Mouse (Mus musculus) limb, embryonic 14.5 days (tissue): ENCODE measurements around the gene Cyp19a1. TPM values are rescaled to one million over a fixed set of nuclear protein-coding genes. Genes with fewer than 3 reads are reported as not detected.

Experiments
- ATAC-seq: fragments of 200-750 bp; cut with Nextera tagmentation; 2 replicates; pipeline ENCODE4 v1.8.0; 2017; ENCODE audit warnings: low read depth, moderate number of reproducible peaks, moderate TSS enrichment; ENCODE audit not compliant: low FRiP score
- DNase-seq: peaks from one replicate; pipeline ENCODE4 v3.0.0-alpha.2; 2015; ENCODE audit warnings: low spot score
- H3K27ac ChIP-seq: fragments of 300-500 bp; sonication (generic); replicated peaks from 2 replicates; pipeline ENCODE4 v1.5.1; 2014; ENCODE audit warnings: low read depth, mild to moderate bottlenecking, low read length, moderate library complexity, mixed read lengths
- H3K27me3 ChIP-seq: fragments of 300-500 bp; sonication (generic); 2 replicates; pipeline ENCODE4 v1.6.1; 2014; ENCODE audit warnings: low read length, mixed read lengths; ENCODE audit not compliant: control insufficient read depth, insufficient read depth
- H3K36me3 ChIP-seq: fragments of 300-500 bp; sonication (generic); 2 replicates; pipeline ENCODE4 v1.6.1; 2014; ENCODE audit warnings: mild to moderate bottlenecking, low read length, moderate library complexity, mixed read lengths; ENCODE audit not compliant: control insufficient read depth, insufficient read depth
- H3K4me1 ChIP-seq: fragments of 300-500 bp; sonication (generic); 2 replicates; pipeline ENCODE4 v1.6.1; 2014; ENCODE audit warnings: antibody characterized with exemption, low read length, mixed read lengths; ENCODE audit not compliant: control insufficient read depth, insufficient read depth
- H3K4me2 ChIP-seq: fragments of 300-500 bp; sonication (generic); replicated peaks from 2 replicates; pipeline ENCODE4 v1.6.1; 2014; ENCODE audit warnings: low read depth, mild to moderate bottlenecking, low read length, moderate library complexity; ENCODE audit not compliant: severe bottlenecking
- H3K4me3 ChIP-seq: fragments of 300-500 bp; sonication (generic); replicated peaks from 2 replicates; pipeline ENCODE4 v1.5.1; 2014; ENCODE audit warnings: low read length
- H3K9ac ChIP-seq: fragments of 300-500 bp; sonication (generic); 2 replicates; pipeline ENCODE4 v1.6.1; 2014; ENCODE audit warnings: mild to moderate bottlenecking, low read depth, low read length, moderate library complexity; ENCODE audit not compliant: severe bottlenecking
- H3K9me3 ChIP-seq: fragments of 300-500 bp; sonication (generic); 2 replicates; pipeline ENCODE4 v1.6.1; 2016; ENCODE audit warnings: low read length; ENCODE audit not compliant: control insufficient read depth
- POLR2A ChIP-seq: fragments of 200-500 bp; IDR thresholded peaks from 2 replicates; pipeline ENCODE4 v1.8.0; 2012; ENCODE audit warnings: inconsistent platforms, mild to moderate bottlenecking, moderate library complexity, borderline replicate concordance; ENCODE audit not compliant: insufficient read depth, insufficient read length; ENCODE audit errors: extremely low read depth
- WGBS: fragments of 180-500 bp; shearing (Covaris S2); extraction: QIAGEN DNeasy Blood & Tissue Kit; methylation state at CpG from one replicate; pipeline ENCODE4 v1.1.7; 2014; 5-methylcytosine and 5-hydroxymethylcytosine counted together
- polyA plus RNA-seq, 2 experiments: library from polyadenylated mRNA; depleted of rRNA in 1 of 2; stranded (reverse) in 1 of 2; unstranded in 1 of 2; fragments of >200 nt; fragmentation: Nextera tagmentation in 1 of 2; extraction: Ambion mirVana in 1 of 2; gene quantifications; 2 replicates each; pipeline versions ENCODE4 v1.2.1 to v1.2.3; 2012 to 2014

Cyp19a1 gene
- polyA plus RNA-seq (2012; rRNA removed), result not detected in 2 replicates
- 0.10 TPM in 1 of 2 replicates, not detected in the other for polyA plus RNA-seq (2014; fragmentation: Nextera tagmentation; extraction: Ambion mirVana)

GRCm38 (mm10) chr9:54268010-54268409 is at the start of gene Cyp19a1:
Gene Cyp19a1, minus strand, starts transcription at chr9:54268110.
- DNase-seq (no peak), ATAC-seq (no peak)
- no peaks in the 10 kb centered on the region for H3K36me3 ChIP-seq
- no peaks in the 10 kb centered on the region for H3K9me3 ChIP-seq
- H3K4me1 ChIP-seq, result no peaks in the 10 kb centered on the region
- 86% methylated on average over 7 of the region's 7 CpGs for WGBS
- H3K4me3 ChIP-seq, result no peak within 1 kb of the TSS
- H3K4me2 ChIP-seq, result no peak within 1 kb of the TSS
- H3K27ac ChIP-seq, result no peak within 1 kb of the TSS
- TF ChIP-seq POLR2A, result no peak
- H3K9ac ChIP-seq, result no peak within 1 kb of the TSS
- no peaks in the 10 kb centered on the region for H3K27me3 ChIP-seq

- WGBS, result 78% methylated on average over 9 of the region's 9 CpGs
- no peak overlapping the region for H3K27ac ChIP-seq
- DNase-seq, result no peak
These were observed 48.5 kb upstream of the Cyp19a1 start for GRCm38 (mm10) chr9:54316363-54316762.

GRCm38 (mm10) chr9:54308751-54309358 is 40.9 kb upstream of the Cyp19a1 start:
- no peaks in the 10 kb centered on the region for H3K9me3 ChIP-seq
- no peak overlapping the region for H3K27ac ChIP-seq
- no peak overlapping the region for H3K4me3 ChIP-seq
- ATAC-seq (no peak), DNase-seq (peak; percentile 4)
- H3K4me1 ChIP-seq, result no peaks in the 10 kb centered on the region
- no peaks in the 10 kb centered on the region for H3K27me3 ChIP-seq
- no peak overlapping the region for H3K4me2 ChIP-seq
- no peak for TF ChIP-seq POLR2A
- H3K9ac ChIP-seq, result no peak overlapping the region
- 22% methylated on average over 2 of the region's 2 CpGs for WGBS
- H3K36me3 ChIP-seq, result no peaks in the 10 kb centered on the region

More at GRCm38 (mm10) chr9:54316363-54316762, 48.5 kb upstream of the Cyp19a1 start:
- Histone ChIP-seq H3K27me3 (no peaks in the 10 kb centered on the region), H3K4me3 (no peak overlapping the region), H3K9me3 (no peaks in the 10 kb centered on the region), H3K4me1 (0 out of 2 replicates have a peak, but pooled peaks cover 3% of the 10 kb centered on the region), H3K4me2 (no peak overlapping the region), H3K9ac (no peak overlapping the region), H3K36me3 (no peaks in the 10 kb centered on the region)
- no peak for ATAC-seq
- no peak for TF ChIP-seq POLR2A

GRCm38 (mm10) chr9:54308209-54308608 is 40.3 kb upstream of the Cyp19a1 start:
- Histone ChIP-seq H3K27me3 (no peaks in the 10 kb centered on the region), H3K9ac (no peak overlapping the region), H3K9me3 (no peaks in the 10 kb centered on the region), H3K36me3 (no peaks in the 10 kb centered on the region), H3K27ac (no peak overlapping the region), H3K4me2 (no peak overlapping the region), H3K4me1 (no peaks in the 10 kb centered on the region), H3K4me3 (no peak overlapping the region)
- no peak for TF ChIP-seq POLR2A
- ATAC-seq (no peak), DNase-seq (no peak)
- WGBS, result 31% methylated on average over 1 of the region's 1 CpGs

- ATAC-seq (no peak), DNase-seq (peak; percentile 50)
These were observed 33.3 kb upstream of the Cyp19a1 start for GRCm38 (mm10) chr9:54301255-54301654.

More at GRCm38 (mm10) chr9:54301255-54301654, 33.3 kb upstream of the Cyp19a1 start:
- TF ChIP-seq POLR2A, result no peak
- no peaks in the 10 kb centered on the region for H3K4me1 ChIP-seq
- no peak overlapping the region for H3K9ac ChIP-seq
- H3K4me2 ChIP-seq, result no peak overlapping the region
- 71% methylated on average over 4 of the region's 4 CpGs for WGBS
- H3K4me3 ChIP-seq, result no peak overlapping the region
- H3K9me3 ChIP-seq, result no peaks in the 10 kb centered on the region
- no peak overlapping the region for H3K27ac ChIP-seq
- H3K36me3 ChIP-seq, result no peaks in the 10 kb centered on the region
- no peaks in the 10 kb centered on the region for H3K27me3 ChIP-seq
